Mouse (Mus musculus): ENCODE measurements around the gene Cers2. TPM values are rescaled to one million over a fixed set of nuclear protein-coding genes. Genes with fewer than 3 reads are reported as not detected.

Cers2 gene
- polyA plus RNA-seq, 1 experiment from 2014 or later: 120 TPM

Other genes with a start within 250 kb of the Cers2 start
- gene Pip5k1a, start 207.9 kb upstream of the Cers2 start, polyA plus RNA-seq (2015; fragmentation: Nextera tagmentation; extraction: Ambion mirVana): 19.9 and 22.6 TPM in 2 replicates
- gene Vps72, start 203.8 kb upstream of the Cers2 start, polyA plus RNA-seq (2015; fragmentation: Nextera tagmentation; extraction: Ambion mirVana): 86.1 and 93.6 TPM in 2 replicates
- gene Tmod4, start 190.3 kb upstream of the Cers2 start, polyA plus RNA-seq (2015; fragmentation: Nextera tagmentation; extraction: Ambion mirVana): 1.6 and 1.8 TPM in 2 replicates
- 77.4 and 81.3 TPM in 2 replicates for gene Scnm1, start 180.8 kb upstream of the Cers2 start, polyA plus RNA-seq (2015; fragmentation: Nextera tagmentation; extraction: Ambion mirVana)
- gene Lysmd1, start 180.7 kb upstream of the Cers2 start, polyA plus RNA-seq (2015; fragmentation: Nextera tagmentation; extraction: Ambion mirVana): 21.1 and 23.4 TPM in 2 replicates
- gene Tnfaip8l2, start 172.4 kb upstream of the Cers2 start, polyA plus RNA-seq (2015; fragmentation: Nextera tagmentation; extraction: Ambion mirVana): 39.0 and 41.2 TPM in 2 replicates
- 1.1 and 1.4 TPM in 2 replicates for gene Sema6c, start 154.3 kb upstream of the Cers2 start, polyA plus RNA-seq (2015; fragmentation: Nextera tagmentation; extraction: Ambion mirVana)
- 9.3 and 13.8 TPM in 2 replicates for gene Gabpb2, start 96.9 kb upstream of the Cers2 start, polyA plus RNA-seq (2015; fragmentation: Nextera tagmentation; extraction: Ambion mirVana)
- gene Cdc42se1, start 86.1 kb upstream of the Cers2 start, polyA plus RNA-seq (2015; fragmentation: Nextera tagmentation; extraction: Ambion mirVana): 167 and 178 TPM in 2 replicates
- 14.0 and 15.7 TPM in 2 replicates for gene Mllt11, start 82.6 kb upstream of the Cers2 start, polyA plus RNA-seq (2015; fragmentation: Nextera tagmentation; extraction: Ambion mirVana)
- 0.32 and 0.39 TPM in 2 replicates for gene Gm128, start 73.2 kb upstream of the Cers2 start, polyA plus RNA-seq (2015; fragmentation: Nextera tagmentation; extraction: Ambion mirVana)
- 0.35 and 0.40 TPM in 2 replicates for gene Bnipl, start 63.6 kb upstream of the Cers2 start, polyA plus RNA-seq (2015; fragmentation: Nextera tagmentation; extraction: Ambion mirVana)
- gene Mindy1, start 33.4 kb upstream of the Cers2 start, polyA plus RNA-seq (2015; fragmentation: Nextera tagmentation; extraction: Ambion mirVana): 20.1 and 22.8 TPM in 2 replicates
- 9.0 and 10.1 TPM in 2 replicates for gene Prune1, start 32.7 kb upstream of the Cers2 start, polyA plus RNA-seq (2015; fragmentation: Nextera tagmentation; extraction: Ambion mirVana)
- gene Anxa9, start 7.6 kb upstream of the Cers2 start, polyA plus RNA-seq (2015; fragmentation: Nextera tagmentation; extraction: Ambion mirVana): 0.50 and 0.73 TPM in 2 replicates
- gene Setdb1, start 42.4 kb downstream of the Cers2 start, polyA plus RNA-seq (2015; fragmentation: Nextera tagmentation; extraction: Ambion mirVana): 22.6 and 23.8 TPM in 2 replicates
- not detected in 2 replicates for gene 4930558C23Rik, start 88.0 kb downstream of the Cers2 start, polyA plus RNA-seq (2015; fragmentation: Nextera tagmentation; extraction: Ambion mirVana)
- 19.7 and 20.2 TPM in 2 replicates for gene Arnt, start 119.6 kb downstream of the Cers2 start, polyA plus RNA-seq (2015; fragmentation: Nextera tagmentation; extraction: Ambion mirVana)
- gene Ctsk, start 184.5 kb downstream of the Cers2 start, polyA plus RNA-seq (2015; fragmentation: Nextera tagmentation; extraction: Ambion mirVana): 4.4 and 4.5 TPM in 2 replicates
- 78.1 and 79.8 TPM in 2 replicates for gene Ctss, start 212.0 kb downstream of the Cers2 start, polyA plus RNA-seq (2015; fragmentation: Nextera tagmentation; extraction: Ambion mirVana)
- gene Hormad1, start 244.9 kb downstream of the Cers2 start, polyA plus RNA-seq (2015; fragmentation: Nextera tagmentation; extraction: Ambion mirVana): 0.13 TPM in 1 of 2 replicates, not detected in the other